Mouse (Mus musculus): ENCODE data around the gene Xpr1. TPM values are rescaled to one million over a fixed set of nuclear protein-coding genes. Genes with fewer than 3 reads are reported as not detected.

The Xpr1 gene
- total RNA-seq, 2 experiments from 2014 or later: 90.9 to 95.0 TPM

DNA sequence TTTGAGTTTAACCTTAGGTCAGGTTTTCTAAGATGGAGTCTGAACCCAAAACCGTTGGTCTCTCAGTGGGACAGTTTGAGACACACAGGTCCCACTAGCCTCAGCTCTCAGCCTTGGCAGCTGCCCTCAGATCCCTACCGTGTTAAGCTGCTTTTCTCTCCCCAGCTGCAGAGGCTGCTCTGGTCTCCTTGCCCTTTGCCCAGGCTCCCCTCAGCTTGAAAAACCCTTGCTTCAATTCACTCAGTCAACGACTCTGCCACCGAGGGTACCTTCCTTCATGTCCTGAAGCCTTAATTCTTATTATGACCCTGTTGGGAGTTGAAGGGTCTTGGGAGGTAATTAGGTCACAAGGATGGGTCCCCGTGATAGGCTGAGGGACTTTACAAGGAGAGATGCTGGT lies 167.3 kb downstream of the Xpr1 start:
- DNase-seq: no peak

DNA sequence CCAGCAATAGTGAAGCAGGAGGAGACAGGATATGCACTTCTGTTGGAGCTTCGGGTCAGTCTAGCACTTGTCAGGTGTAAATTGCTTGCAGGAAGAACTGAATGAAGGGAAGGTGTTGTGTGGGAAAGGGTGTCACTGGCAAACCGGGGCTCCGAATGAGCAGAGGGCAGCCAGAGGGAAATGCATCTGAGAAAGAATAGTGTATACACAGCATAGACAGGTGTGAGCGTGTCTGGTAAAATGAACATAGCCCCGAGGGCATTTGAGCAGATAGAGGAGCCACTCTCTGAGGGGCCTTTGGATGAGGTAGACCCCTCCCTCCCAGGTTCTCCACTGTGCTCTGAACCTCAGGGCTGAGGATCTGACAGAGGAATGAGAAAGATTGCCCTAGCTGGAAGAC lies 169.2 kb downstream of the Xpr1 start:
- no peak for DNase-seq

DNA sequence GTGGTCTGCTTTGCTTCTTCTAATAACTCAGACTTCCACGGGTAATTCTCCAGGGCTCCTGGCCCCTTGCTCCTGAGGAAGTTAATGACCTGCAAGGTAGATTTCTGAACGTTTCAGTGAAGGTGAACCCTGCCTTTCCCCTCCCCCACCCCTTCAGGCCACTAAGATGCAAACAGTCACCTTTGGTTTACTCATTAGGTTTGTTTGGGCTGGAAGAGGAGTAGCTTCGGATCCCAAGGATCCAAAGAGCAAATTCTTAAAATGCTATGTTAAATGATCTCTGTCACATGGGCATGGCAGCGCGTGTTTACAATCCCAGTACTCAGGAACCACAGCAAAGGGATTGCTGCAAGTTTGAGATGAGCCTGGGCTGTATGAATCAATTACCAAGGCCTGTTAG lies 169.8 kb downstream of the Xpr1 start:
- no peak for DNase-seq

DNA sequence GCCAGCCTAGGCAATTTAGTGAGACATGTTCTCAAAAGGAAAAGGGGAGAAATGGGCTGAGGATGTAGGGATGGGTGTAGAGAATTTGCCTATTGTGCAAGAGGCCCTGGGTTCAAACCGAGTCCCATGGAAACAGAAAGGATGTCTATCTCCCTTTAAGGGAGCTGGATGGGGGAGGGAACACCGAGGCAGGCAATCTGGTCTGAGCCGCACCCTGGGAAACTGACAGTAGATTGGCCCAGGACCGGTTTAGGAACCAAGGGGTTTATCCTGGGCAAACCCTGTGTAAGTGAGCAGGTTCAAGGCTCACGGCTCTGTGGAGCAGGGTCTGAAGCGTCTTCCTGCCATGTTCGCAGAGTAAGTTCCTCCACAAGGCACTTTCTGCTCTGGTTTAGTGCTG lies 171.7 kb downstream of the Xpr1 start:
- no peak for DNase-seq

DNA sequence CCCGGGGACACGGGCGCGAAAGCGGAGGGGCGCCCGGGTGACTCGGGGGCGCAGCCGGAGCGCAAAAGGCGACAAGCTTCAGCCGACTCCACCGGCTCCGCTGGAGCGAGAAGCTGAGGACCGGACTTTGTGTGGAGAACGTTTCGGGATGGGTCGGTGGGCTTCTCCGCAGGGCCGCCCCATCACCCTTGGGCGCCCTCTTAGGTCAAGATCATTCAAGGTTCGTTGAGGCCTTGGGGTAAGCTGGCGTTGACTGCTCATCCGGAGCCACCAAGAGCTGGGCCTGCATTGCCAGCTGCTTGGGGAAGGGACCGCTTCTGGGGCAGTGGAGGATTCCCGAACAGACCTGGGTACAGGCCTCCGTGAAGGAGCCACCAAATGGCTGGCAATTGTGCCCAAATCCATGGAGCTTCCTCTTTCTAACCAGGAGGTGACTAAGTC lies 172.4 kb downstream of the Xpr1 start:
- DNase-seq: no peak

DNA sequence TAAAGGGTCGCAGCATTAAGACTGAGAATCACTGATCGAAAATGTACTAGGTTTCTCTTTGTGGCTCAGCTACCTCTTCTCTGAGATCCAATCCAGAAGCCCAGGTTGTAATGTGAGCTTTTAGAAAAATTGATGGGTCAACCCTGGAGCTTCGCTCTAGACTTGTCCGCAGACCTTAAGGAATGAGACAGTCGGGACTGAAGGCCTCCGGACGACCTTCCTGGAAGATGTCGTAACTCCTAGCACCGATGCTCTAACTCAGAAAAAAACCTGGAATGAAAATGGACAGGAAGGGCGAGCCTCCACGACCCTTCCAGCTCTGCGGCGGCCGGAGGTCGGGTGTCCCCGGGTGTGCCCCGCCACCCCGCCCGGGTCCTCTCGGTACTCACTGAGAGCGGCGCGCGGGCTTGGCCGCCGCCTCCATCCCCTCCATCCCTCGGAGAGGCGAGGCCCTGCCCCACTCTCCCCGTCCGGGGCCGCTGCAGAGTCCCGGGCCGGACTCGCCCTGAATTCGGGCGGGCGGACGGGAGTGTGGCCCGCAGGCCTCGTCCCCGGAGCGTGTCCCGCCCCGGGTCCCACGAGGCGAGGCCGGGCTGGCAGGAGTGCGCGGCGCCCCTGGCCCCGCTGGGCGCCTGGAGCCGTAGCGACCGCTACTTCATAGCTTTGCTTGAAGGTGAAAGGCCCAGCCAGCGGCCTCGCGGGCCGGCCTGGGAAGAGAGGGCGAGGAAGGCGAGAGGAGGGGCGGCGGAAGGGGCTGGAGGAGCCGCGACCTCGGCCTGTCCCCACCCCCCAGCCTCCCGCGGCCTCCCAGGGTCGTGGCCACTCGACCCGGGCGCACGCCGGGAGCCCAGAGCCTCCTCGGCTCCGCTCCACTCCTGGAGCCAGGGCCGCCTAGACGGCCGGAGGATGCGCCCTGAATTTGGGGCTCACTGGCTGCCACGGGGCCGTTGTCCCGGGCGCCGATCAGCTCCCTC lies 173.1 kb downstream of the Xpr1 start, which contains the start of gene BC034090:
Gene BC034090 (minus strand): TSS at position 648 of the 974 bp plus-strand sequence.
- DNase-seq: no peak

DNA sequence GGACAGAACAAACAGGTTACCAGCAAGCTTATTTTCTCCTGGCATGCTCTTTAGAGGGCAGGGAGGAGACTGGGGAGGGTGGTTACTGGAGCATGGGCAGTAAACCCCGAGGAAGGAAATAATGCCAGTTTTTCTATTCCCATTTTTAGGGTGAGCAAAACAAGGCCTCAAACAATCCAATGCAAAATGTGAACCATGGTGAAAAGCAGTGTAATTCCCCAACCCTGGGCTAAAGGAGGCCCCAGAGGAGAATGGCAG lies 174.8 kb downstream of the Xpr1 start:
- DNase-seq: no peak

DNA sequence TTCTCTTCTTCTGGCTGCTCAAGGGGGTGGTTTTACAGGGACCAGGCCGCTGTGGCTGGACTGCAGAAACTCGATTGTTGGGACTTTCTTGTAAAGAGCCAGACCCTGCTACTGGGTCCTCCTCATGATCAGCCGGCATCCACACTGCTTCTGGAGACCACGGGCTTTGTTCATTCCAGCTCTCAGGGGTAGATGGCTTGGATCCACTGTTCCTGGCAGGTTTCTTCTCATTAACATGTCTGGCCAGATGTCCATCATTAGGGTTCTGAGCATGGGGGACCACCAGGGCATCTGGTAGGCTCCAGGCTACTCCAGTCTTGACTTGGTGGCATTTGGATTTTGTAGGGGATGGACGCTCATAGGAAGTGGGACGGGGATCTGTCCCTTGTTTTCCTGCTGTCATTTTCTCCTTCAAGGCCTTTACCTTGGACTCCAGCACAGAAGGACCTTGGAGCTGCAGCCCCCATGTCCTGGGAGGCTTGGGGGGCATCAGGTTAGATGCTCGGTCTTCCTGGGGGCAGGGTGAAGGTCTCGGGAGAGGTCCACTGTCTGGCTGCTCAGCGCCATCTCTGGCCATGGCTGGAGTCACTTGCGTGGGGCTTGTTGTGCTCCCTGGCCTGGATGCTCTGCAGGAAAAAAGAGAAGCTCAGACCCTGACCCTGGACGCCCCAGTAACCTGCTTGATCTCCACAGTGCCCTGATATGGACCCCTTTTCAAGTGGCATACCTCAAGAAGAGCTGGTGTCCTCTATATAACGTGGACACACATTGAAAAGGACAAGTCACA lies 175.3 kb downstream of the Xpr1 start:
- DNase-seq: no peak

DNA sequence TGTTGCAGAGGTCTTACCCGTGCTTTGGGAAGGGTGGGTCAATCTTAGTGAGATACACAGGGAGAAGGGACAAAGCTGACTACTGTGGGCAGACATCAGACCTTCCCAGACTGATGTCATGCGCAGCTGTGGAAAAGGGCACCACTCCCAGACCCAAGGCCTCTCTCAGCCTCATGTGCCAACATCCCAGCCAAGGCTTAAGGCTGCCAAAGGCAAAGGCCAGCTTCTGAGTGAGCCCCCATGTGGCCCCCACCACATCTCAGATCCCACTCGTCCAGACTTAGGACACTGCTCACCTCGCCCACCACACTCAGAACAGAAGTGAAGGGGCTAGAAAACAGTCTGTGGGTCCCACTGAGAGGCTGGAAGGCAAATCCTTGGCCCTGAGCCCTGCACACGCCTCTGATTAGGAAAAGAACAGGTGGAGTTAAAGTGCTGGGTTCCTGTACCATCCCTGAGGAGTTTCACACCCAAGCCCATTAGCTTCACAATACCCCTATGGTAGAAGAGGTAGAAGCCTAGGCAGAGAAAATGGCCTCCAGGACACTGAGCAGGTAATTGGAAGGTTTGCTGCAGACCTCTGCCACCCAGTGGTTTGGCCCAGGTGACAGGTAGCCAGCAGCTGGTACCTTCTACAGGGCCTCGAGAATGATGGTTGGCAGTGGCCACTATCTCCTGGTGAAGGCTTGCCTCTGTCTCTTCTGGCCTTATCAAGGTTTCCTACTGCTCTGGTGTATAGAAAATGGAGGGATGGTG lies 177.1 kb downstream of the Xpr1 start:
- no peak for DNase-seq

DNA sequence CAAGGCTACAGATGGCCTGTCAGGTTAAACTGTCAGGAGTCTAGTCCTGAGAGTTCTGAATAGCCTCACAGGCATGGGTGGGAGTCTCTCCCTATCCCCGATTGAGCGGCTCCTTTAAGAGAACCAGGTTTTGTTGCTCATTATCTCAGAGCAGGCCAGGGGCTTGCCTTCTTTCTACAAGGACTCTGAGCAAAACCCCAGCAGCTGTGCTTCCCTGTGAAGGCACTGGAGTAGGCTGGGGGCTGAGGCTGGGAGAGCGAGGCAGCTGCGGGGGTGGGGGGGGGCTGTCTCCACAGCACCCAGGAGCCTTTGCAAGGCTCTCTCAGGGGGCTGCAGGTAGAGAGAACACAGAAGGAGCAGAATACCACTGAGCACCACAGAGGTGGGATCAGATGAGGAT lies 178.0 kb downstream of the Xpr1 start:
- no peak for DNase-seq

DNA sequence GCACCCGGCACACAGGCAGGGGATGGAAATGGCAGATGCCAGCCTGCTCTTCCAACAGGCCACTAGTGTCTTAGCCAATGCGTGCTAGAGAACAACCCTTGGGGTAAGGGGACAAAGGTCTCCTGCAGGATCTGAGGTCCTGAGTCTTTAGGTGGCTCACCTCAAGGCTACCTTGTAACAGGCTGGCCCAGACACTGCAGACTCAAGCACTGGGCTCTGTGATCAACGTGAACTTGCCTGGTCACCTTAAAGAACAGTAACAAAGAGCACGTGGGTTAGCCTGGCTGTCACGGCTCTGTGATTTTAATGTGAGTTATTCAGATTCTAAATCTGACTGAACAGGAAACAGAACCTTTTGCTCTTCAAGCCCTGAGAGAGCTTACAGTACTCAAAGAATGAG lies 179.1 kb downstream of the Xpr1 start:
- DNase-seq: no peak

DNA sequence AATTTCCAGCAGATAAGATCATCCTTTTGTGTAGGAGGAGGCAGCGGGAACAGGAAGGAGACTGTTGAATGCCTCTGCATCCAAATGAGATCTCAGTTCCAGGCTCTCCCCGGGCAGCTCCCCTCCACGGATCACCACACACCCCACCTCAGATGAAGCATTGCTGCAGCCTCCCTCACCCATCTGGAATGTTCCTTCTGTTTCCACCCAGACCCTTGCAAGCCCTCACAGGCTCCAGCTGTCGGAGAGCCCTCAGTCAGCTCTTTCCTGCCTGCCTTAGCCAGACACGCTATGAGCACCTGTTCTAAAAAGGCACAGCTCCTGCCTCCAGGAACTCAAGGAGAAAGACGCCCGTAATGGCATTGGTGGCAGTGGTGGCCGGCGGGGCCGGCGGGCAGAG lies 179.8 kb downstream of the Xpr1 start:
- no peak for DNase-seq

DNA sequence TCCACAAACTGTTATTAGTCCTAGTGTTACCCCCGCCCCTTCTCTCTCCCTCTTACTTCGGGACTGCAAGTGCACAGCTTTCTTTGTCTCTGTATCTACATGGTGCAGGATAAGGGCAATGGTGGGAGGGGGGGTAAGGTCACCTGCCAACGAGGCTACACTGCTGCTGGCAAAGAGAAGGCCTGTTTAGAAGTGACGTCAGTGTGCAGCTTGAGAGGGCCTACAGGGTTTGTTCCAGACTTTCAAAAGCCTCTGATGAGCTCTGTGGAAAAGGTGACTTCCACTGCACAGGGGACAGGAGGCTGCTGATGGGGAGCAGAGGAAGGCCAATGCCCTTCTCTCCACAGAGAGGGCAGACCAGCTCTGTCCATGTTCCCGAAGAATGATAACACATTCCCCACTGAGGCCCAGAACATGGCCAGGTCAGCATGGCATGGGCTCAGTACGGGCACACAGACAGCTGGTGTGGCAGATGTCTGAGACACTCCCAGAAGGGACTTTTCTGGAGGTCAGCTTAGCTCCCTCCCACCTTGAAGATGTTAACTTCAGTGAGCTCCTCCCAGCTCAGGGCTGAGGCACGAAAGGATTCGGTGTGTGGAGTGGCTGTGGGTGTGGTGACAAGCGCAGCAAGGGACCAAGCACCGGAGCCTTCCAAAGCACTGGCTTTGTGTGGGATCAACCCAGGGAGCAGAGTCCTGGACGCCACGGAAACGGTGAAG lies 180.8 kb downstream of the Xpr1 start:
- DNase-seq: no peak

DNA sequence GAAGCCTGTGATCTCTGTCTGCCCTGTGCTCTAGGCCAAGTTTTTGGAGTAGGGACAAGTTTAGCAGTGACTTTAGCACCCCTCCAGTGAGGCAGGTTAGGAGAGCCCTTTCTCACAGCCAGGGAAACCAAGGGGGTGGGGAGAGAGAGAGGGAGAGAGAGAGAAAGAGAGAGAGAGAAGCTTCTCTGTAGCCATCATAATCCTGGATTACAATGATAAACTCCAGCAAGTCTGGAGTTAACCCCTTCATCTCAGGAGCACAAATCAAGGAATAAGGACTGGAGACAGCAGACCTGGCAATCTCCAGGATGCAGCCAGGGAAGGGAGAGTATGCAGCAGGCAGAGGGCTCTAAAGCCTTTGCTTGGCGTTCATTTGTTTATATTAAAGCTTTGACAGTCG lies 181.6 kb downstream of the Xpr1 start:
- DNase-seq: no peak

DNA sequence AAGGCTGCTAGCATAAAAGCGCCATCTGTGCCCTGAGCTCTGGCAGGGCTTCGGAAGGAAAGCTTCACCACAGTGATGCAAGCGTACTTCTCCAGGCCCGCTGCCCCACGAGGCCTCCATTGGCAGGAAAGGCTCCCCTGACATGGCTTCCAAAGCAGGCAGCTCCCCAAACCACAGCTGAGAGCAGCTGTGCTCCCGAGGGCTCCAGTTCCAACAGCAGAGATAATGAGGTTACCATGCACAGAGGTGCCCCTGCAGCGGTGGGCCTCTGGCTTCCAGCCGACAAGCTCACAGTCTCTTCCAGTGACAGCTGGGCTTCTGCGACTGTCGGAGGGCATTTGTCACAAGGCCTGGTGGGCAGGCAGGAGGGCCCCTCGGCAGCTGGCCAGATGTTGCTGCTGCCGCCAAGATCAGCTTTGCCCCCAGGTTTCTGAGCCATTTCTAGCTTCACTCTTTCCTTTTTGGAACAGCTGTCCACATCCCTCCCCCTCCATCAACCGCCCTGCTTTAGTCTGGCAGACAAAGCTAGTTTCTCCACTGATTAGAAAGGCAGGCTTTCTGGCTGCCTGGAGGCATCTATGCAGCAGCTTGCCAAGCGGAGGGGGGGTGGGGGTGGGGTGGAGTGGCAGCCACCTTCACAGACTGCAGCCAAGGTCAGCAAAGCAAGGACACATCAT lies 183.1 kb downstream of the Xpr1 start:
- peak; percentile 56 to 63 for DNase-seq

DNA sequence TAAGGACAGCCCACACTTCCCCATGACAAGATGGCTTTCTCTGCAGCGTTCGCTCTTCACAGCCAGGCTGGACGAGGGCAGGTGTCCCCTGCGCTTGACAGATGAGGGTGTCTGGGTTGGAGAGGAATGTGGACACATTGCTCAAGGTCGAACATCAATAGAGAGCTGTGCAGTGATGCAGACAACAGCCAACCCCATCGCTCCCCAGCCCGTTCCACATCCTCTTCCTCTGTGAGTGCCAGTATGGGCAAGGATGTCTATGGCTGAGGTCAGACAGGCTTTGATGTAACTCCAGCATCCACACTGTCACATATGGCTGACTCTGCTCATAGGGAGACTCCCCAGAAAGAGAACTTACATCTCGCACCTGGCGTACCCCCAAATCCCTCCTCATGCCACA lies 183.8 kb downstream of the Xpr1 start:
- no peak for DNase-seq

DNA sequence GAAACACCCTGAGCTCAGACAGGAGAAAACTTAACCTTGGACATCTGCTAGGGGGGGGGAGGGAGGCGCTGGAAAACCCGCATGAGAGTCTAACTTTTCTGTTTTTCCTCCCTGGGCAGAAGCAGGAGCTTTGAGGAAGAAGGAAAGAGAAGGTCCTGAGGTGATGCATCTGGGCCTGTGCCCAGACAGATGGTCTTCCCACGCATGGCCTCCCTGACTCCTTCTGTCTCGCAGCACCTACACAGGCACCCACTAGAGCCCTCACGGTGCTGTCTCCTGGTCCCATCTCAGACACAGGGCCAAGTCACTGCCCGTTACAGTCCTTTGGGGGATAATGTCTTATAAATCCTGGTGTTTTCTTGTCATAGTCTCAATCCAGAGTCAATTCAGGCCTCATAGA lies 184.4 kb downstream of the Xpr1 start:
- DNase-seq: no peak

DNA sequence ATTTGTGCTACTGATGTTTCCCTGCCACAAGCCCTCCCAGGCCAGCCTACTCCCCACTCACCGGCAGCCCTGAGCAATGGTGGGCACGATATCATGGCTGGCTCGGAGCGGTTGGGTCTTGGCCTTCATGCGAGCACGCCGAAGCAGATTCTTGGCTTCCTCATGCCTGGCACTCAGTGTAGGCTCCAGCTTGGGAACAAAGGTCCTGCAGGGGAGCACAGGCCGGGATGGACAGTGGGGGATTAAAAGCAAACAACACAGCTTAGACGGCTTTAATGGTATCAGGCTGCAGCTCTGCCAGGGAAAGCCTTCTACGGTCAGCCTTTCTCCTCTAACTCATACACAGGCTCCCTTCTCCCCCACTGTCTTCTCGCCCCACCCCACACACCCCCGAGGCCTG lies 184.8 kb downstream of the Xpr1 start:
- DNase-seq: no peak

DNA sequence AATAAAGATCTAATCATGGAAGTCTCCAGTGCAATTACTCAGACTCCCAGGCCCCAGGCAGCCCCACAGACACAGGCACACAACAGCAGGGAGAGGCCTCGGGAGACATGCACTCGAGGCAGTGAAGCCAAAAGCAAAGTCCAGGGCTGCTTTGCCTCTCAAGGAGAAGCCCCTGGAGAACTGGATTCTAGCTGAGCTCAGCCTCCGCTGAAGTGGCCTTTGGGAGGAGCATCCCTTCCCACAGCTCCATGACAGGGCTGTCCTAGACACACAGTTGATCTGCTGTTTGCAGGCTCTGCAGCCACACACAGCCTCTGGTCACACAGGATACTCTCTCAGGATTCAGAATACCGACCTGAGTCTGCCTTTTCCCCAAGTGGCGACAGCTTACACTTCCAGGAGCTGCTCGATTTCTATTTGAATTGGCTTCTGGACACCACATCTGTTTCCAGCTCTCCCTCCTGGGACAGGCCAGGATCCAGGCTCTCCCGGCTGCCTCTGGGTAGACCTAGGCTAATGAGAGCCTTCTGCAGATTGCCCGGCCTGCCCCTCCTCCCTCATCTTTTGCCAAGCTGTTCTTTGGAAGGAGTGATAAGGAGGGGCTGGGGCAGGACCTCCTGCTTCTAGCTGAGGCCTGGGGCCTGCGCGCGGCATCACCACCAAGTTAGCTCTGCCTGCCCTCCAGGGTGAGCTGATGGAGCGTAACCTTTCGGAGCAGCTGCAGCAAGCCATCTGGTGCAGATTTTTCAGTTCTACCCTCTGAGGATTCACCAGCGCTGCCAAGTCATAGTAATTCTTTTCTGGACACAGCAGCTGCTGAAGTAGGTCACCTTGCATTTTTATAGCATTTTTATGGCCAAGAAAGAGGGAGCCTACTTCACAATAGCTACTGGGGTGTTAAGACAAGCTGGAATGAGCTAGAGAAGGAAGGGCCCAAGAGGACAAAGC lies 187.5 kb downstream of the Xpr1 start:
- no peak for DNase-seq

All from layer of hippocampus, postnatal 36 days (tissue).